Mouse (Mus musculus) heart, embryonic 11.5 days (tissue): ENCODE measurements around the gene Hmgb1. TPM values are rescaled to one million over a fixed set of nuclear protein-coding genes. Genes with fewer than 3 reads are reported as not detected.

ENCODE experiments used
- ATAC-seq: fragments of 200-750 bp; cut with Nextera tagmentation; replicated peaks from 2 replicates; pipeline ENCODE4 v1.8.0; 2017; ENCODE audit warnings: moderate library complexity; ENCODE audit not compliant: insufficient number of reproducible peaks, low FRiP score, low TSS enrichment
- H3K27ac ChIP-seq: fragments of 300-500 bp; sonication (generic); 2 replicates; pipeline ENCODE4 v1.5.1; 2014; ENCODE audit warnings: mild to moderate bottlenecking, low read depth, low read length
- H3K27me3 ChIP-seq: fragments of 300-500 bp; sonication (generic); 2 replicates; pipeline ENCODE4 v1.6.1; 2014; ENCODE audit warnings: mild to moderate bottlenecking, low read length, mixed read lengths; ENCODE audit not compliant: control insufficient read depth, insufficient read depth
- H3K36me3 ChIP-seq: fragments of 300-500 bp; sonication (generic); 2 replicates; pipeline ENCODE4 v1.6.1; 2014; ENCODE audit warnings: mild to moderate bottlenecking, low read length, moderate library complexity, mixed read lengths; ENCODE audit not compliant: control insufficient read depth, insufficient read depth
- H3K4me1 ChIP-seq: fragments of 300-500 bp; sonication (generic); 2 replicates; pipeline ENCODE4 v1.6.1; 2014; ENCODE audit warnings: low read length; ENCODE audit not compliant: control insufficient read depth, insufficient read depth
- H3K4me2 ChIP-seq: fragments of 300-500 bp; sonication (generic); 2 replicates; pipeline ENCODE4 v1.6.1; 2014; ENCODE audit warnings: mild to moderate bottlenecking, moderate library complexity
- H3K4me3 ChIP-seq: fragments of 300-500 bp; sonication (generic); 2 replicates; pipeline ENCODE4 v1.5.1; 2014; ENCODE audit warnings: low read depth, low read length
- H3K9ac ChIP-seq: fragments of 300-500 bp; sonication (generic); 2 replicates; pipeline ENCODE4 v1.6.1; 2014; ENCODE audit warnings: mild to moderate bottlenecking, low read depth, low read length, moderate library complexity
- H3K9me3 ChIP-seq: fragments of 300-500 bp; sonication (generic); replicated peaks from 2 replicates; pipeline ENCODE4 v1.6.1; 2016; ENCODE audit warnings: low read length; ENCODE audit not compliant: control insufficient read depth
- WGBS: fragments of 180-500 bp; shearing (Covaris S2); extraction: QIAGEN DNeasy Blood & Tissue Kit; methylation state at CpG from one replicate; pipeline ENCODE4 v1.1.7; 2014; ENCODE audit not compliant: insufficient replicate concordance; 5-methylcytosine and 5-hydroxymethylcytosine counted together
- polyA plus RNA-seq: library from polyadenylated mRNA; unstranded; fragments of >200 nt; fragmentation: Nextera tagmentation; extraction: Ambion mirVana; gene quantifications from 2 replicates; pipeline ENCODE4 v1.2.1, GENCODE M21; 2014

Hmgb1 gene
- polyA plus RNA-seq, 1 experiment from 2014 or later, result 1,031 TPM

DNA sequence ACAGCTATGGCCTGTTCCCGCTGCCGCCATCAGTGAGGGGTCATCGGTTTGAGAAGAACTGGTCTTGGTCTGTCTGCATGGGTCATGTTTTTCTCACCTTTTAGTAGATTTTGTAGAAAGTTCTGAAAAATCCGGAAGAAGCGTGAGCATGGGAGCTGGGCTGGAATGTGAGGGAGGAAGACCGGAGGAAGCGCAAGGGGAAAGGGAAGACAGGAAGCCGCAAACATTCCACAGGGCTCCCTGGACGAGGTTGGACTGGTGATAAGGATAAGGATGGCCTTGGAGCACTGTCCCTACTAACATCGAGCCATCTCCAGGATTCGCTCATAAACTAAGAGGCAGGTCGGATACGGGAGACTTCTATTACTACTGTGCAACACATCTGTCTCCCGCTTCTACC, 185.8 kb downstream of the Hmgb1 start:
- no peak overlapping the region for H3K4me2 ChIP-seq
- 58% methylated on average over 14 of the region's 14 CpGs for WGBS
- H3K4me1 ChIP-seq, result peaks cover 14% of the 10 kb centered on the region
- no peak overlapping the region for H3K4me3 ChIP-seq
- no peak for ATAC-seq
- no peaks in the 10 kb centered on the region for H3K27me3 ChIP-seq
- H3K27ac ChIP-seq, result no peak overlapping the region
- H3K36me3 ChIP-seq, result no peaks in the 10 kb centered on the region
- H3K9me3 ChIP-seq, result no peaks in the 10 kb centered on the region
- H3K9ac ChIP-seq, result no peak overlapping the region

DNA sequence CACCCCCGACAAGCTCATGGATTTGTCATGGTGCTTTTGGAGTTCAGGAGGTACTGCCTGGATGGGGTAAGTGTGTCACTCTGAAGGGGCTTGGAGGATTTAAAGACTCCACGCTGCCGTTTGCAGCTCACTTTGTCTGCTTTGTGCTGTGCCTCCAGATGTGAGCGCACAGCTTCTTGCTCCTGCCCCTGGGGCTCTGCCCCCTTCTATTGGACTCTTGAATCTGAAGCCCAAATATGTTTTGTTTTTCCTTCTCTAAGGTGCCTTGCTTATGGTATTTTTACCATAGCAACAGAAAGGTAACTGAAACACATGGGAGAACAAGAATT, 187.6 kb downstream of the Hmgb1 start:
- H3K4me2 ChIP-seq, result no peak overlapping the region
- H3K4me3 ChIP-seq, result no peak overlapping the region
- peaks cover 9% of the 10 kb centered on the region; the same call in 1 of the 2 replicates for H3K4me1 ChIP-seq
- ATAC-seq, result no peak
- 58% methylated on average over 4 of the region's 4 CpGs for WGBS
- H3K27ac ChIP-seq, result no peak overlapping the region
- no peak overlapping the region for H3K9ac ChIP-seq
- H3K9me3 ChIP-seq, result no peaks in the 10 kb centered on the region
- H3K36me3 ChIP-seq, result no peaks in the 10 kb centered on the region
- H3K27me3 ChIP-seq, result no peaks in the 10 kb centered on the region

Other genes starting within 250 kb of the Hmgb1 start
- 2.5 TPM in 1 of 2 replicates, not detected in the other for gene Gm42791, start 189.3 kb downstream of the Hmgb1 start, polyA plus RNA-seq
- gene Uspl1, start 139 bp downstream of the Hmgb1 start, polyA plus RNA-seq, result 40.3 and 42.8 TPM in 2 replicates
- 5.2 and 6.4 TPM in 2 replicates for gene Alox5ap, start 80.3 kb upstream of the Hmgb1 start, polyA plus RNA-seq
- gene Medag, start 227.3 kb upstream of the Hmgb1 start, polyA plus RNA-seq, result 0.75 and 0.96 TPM in 2 replicates